Mouse (Mus musculus): ENCODE data around the gene Palmd. TPM values are rescaled to one million over a fixed set of nuclear protein-coding genes. Genes with fewer than 3 reads are reported as not detected.

Palmd gene
- total RNA-seq (2021) = 10 to 100 TPM; 22.4 to 22.7 TPM
- long read RNA-seq, experiment 1, transcript Palmd-201 (8 exons, 2,433 nt) = major isoform, 26 of 35 reads
- long read RNA-seq, experiment 1, partial matches to known transcripts = 3 of 35 reads
- long read RNA-seq, experiment 1, other reads (novel, unspliced or antisense) = 6 of 35 reads
- long read RNA-seq, experiment 2, transcript Palmd-201 (8 exons, 2,433 nt) = major isoform, 31 of 36 reads
- long read RNA-seq, experiment 2, partial matches to known transcripts = 4 of 36 reads
- long read RNA-seq, experiment 2, other reads (novel, unspliced or antisense) = 1 of 36 reads

GRCm38 (mm10) chr3:116968540-116968997, at the start of gene Palmd:
Gene Palmd, minus strand, starts transcription at chr3:116968987.
- peak in 1 of 2 experiments; percentile 55 for DNase-seq
- intact Hi-C loops (cut with DNase I) = loop anchor here (5.0 kb wide), 1 partner anchor 94 kb away; no protein-coding TSS in a partner anchor

- DNase-seq = no peak
- intact Hi-C loops (cut with DNase I) = no loop called here
Measured at GRCm38 (mm10) chr3:117010182-117010581, 41.4 kb upstream of the Palmd start.

- DNase-seq = no peak
- intact Hi-C loops (cut with DNase I) = no loop called here
Measured at GRCm38 (mm10) chr3:117007340-117007739, 38.6 kb upstream of the Palmd start.

- intact Hi-C loops (cut with DNase I) = no loop called here
- DNase-seq = no peak
Measured at GRCm38 (mm10) chr3:117006636-117007035, 37.8 kb upstream of the Palmd start.

- no peak for DNase-seq
- intact Hi-C loops (cut with DNase I) = no loop called here
Measured at GRCm38 (mm10) chr3:117003379-117003778, 34.6 kb upstream of the Palmd start.

- intact Hi-C loops (cut with DNase I) = no loop called here
- no peak for DNase-seq
Measured at GRCm38 (mm10) chr3:117001686-117002485, 33.1 kb upstream of the Palmd start.

GRCm38 (mm10) chr3:116993011-116993410, 24.2 kb upstream of the Palmd start:
- no peak for DNase-seq

GRCm38 (mm10) chr3:116991180-116991579, 22.4 kb upstream of the Palmd start:
- intact Hi-C loops (cut with DNase I) = no loop called here
- no peak for DNase-seq

More at GRCm38 (mm10) chr3:116993011-116993410, 24.2 kb upstream of the Palmd start:
- intact Hi-C loops (cut with DNase I) = no loop called here

- intact Hi-C loops (cut with DNase I) = no loop called here
- DNase-seq = no peak
Measured at GRCm38 (mm10) chr3:116988221-116988620, 19.4 kb upstream of the Palmd start.

GRCm38 (mm10) chr3:116986451-116986850, 17.7 kb upstream of the Palmd start:
- intact Hi-C loops (cut with DNase I) = no loop called here
- DNase-seq = no peak

GRCm38 (mm10) chr3:116985741-116986140, 17.0 kb upstream of the Palmd start:
- no peak for DNase-seq
- intact Hi-C loops (cut with DNase I) = no loop called here

- DNase-seq = no peak
- intact Hi-C loops (cut with DNase I) = no loop called here
Measured at GRCm38 (mm10) chr3:116985042-116985455, 16.3 kb upstream of the Palmd start.

GRCm38 (mm10) chr3:116981811-116982575, 13.2 kb upstream of the Palmd start:
- intact Hi-C loops (cut with DNase I) = no loop called here
- DNase-seq = no peak

GRCm38 (mm10) chr3:116969786-116970185, 999 bp upstream of the Palmd start:
- intact Hi-C loops (cut with DNase I) = loop anchor here (5.0 kb wide), 2 partner anchors 62 to 93 kb away; no protein-coding TSS in a partner anchor
- DNase-seq = no peak

GRCm38 (mm10) chr3:116969003-116969402, 216 bp upstream of the Palmd start:
- no peak for DNase-seq
- intact Hi-C loops (cut with DNase I) = loop anchor here (5.0 kb wide), 1 partner anchor 93 kb away; no protein-coding TSS in a partner anchor

GRCm38 (mm10) chr3:116967967-116968366, 820 bp downstream of the Palmd start, which contains the start of gene 4930455H04Rik:
Gene 4930455H04Rik, plus strand, starts transcription at chr3:116968267.
- DNase-seq = no peak
- intact Hi-C loops (cut with DNase I) = loop anchor here (5.0 kb wide), 1 partner anchor 94 kb away; no protein-coding TSS in a partner anchor

- intact Hi-C loops (cut with DNase I) = loop anchor here (5.0 kb wide), 1 partner anchor 95 kb away; no protein-coding TSS in a partner anchor
- DNase-seq = no peak
Measured at GRCm38 (mm10) chr3:116967436-116967835, 1.4 kb downstream of the Palmd start.

GRCm38 (mm10) chr3:116966800-116967199, 2.0 kb downstream of the Palmd start:
- intact Hi-C loops (cut with DNase I) = loop anchor here (5.0 kb wide), 1 partner anchor 96 kb away; no protein-coding TSS in a partner anchor
- no peak for DNase-seq

GRCm38 (mm10) chr3:116966225-116966624, 2.6 kb downstream of the Palmd start:
- no peak for DNase-seq

GRCm38 (mm10) chr3:116964426-116964825, 4.4 kb downstream of the Palmd start:
- intact Hi-C loops (cut with DNase I) = no loop called here
- DNase-seq = peak; percentile 38 to 53

More at GRCm38 (mm10) chr3:116966225-116966624, 2.6 kb downstream of the Palmd start:
- intact Hi-C loops (cut with DNase I) = loop anchor here (5.0 kb wide), 1 partner anchor 96 kb away; no protein-coding TSS in a partner anchor

All from gastrocnemius, postnatal 36 days (tissue).